ENCODE assay signal across 15 mouse cellular contexts in the genomic region with DNA sequence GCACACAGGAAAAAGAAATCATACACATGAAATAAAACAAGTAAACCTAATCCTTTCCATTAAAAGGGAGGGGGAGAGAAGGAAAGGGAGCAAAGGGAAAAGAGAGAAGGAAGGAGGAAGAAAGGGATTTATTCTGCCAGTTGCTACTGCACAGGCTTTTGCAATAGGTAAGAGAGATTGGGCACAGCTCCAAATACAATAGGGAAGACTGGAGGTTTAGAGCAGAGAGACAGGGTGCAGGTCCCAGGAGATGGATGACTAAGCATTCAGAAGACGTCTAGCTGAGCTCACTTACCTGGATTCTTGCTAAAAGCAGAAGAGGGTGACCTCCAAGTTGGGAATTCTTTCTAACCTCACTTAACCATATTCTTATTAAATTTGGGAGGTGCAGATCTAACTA.
"Had no signal": no experiment of that assay in that cellular context is flagged by ENCODE, and none has a peak within 500 bp of the region (broad histone marks: within the 10 kb centered on the region; RNA-seq: fewer than 3 reads in every experiment).

No protein-coding gene starts in this region.

- H3K4me3 ChIP-seq: limb, embryonic 12.5 days; megakaryocyte, embryonic 14.5 days; neural tube, embryonic 13.5 days had no signal

- H3K27me3 ChIP-seq: limb, embryonic 12.5 days; megakaryocyte, embryonic 14.5 days; neural tube, embryonic 13.5 days had no signal

- H3K36me3 ChIP-seq: limb, embryonic 12.5 days; neural tube, embryonic 13.5 days had no signal

- H3K27ac ChIP-seq: limb, embryonic 12.5 days; liver, embryonic 14.5 days; macrophage; neural tube, embryonic 13.5 days had no signal

- H3K4me2 ChIP-seq: limb, embryonic 12.5 days; midbrain, embryonic 11.5 days; neural tube, embryonic 13.5 days had no signal

- ATAC-seq: hindbrain, embryonic 16.5 days; inflammation-experienced regulatory T-cells, adult 6 months; midbrain, embryonic 16.5 days had no signal

- H3K9me3 ChIP-seq: limb, embryonic 12.5 days; neural tube, embryonic 13.5 days had no signal

- H3K4me1 ChIP-seq: limb, embryonic 12.5 days; neural tube, embryonic 13.5 days had no signal

- H3K9ac ChIP-seq: limb, embryonic 12.5 days; liver, embryonic 14.5 days; neural tube, embryonic 13.5 days had no signal

- DNase-seq: kidney, adult 8-10 months; liver; lung, adult 2 months; retina, postnatal 1 day; thymus, adult 2 months; thymus, postnatal 25 days had no signal
